Mouse (Mus musculus) neural tube, embryonic 10.5 days (tissue): ENCODE measurements around the gene Gramd4.
"Not testable (repeated sequence)": the region's sequence is repeated elsewhere in the genome, so short reads cannot be mapped to it uniquely, and the experiment has no call there.

Source experiments
- DNase-seq: peaks from one replicate; pipeline ENCODE4 v3.0.0-alpha.2; 2017; ENCODE audit warnings: low spot score; ENCODE audit errors: extremely low spot score

The Gramd4 gene

GRCm38 (mm10) chr15:86159093-86159492 lies 101.6 kb downstream of the Gramd4 start:
- DNase-seq, result no peak

GRCm38 (mm10) chr15:86159719-86160118 lies 102.2 kb downstream of the Gramd4 start:
- DNase-seq, result no peak

GRCm38 (mm10) chr15:86160906-86161305 lies 103.4 kb downstream of the Gramd4 start:
- DNase-seq, result no peak

GRCm38 (mm10) chr15:86161800-86162199 lies 104.3 kb downstream of the Gramd4 start:
- not testable (repeated sequence) for DNase-seq

- no peak for DNase-seq
These were observed 107.3 kb downstream of the Gramd4 start for GRCm38 (mm10) chr15:86164718-86165345.

GRCm38 (mm10) chr15:86165811-86166590 lies 108.5 kb downstream of the Gramd4 start:
- DNase-seq, result no peak

GRCm38 (mm10) chr15:86167032-86167655 lies 109.6 kb downstream of the Gramd4 start:
- DNase-seq, result no peak

- no peak for DNase-seq
These were observed 110.5 kb downstream of the Gramd4 start for GRCm38 (mm10) chr15:86167787-86168504.

GRCm38 (mm10) chr15:86168505-86168867 lies 111.0 kb downstream of the Gramd4 start:
- DNase-seq, result no peak

- no peak for DNase-seq
These were observed 111.7 kb downstream of the Gramd4 start for GRCm38 (mm10) chr15:86168941-86169816.

GRCm38 (mm10) chr15:86169817-86170110 lies 112.3 kb downstream of the Gramd4 start:
- DNase-seq, result no peak

GRCm38 (mm10) chr15:86171316-86171715 lies 113.8 kb downstream of the Gramd4 start:
- no peak for DNase-seq

GRCm38 (mm10) chr15:86172124-86172523 lies 114.6 kb downstream of the Gramd4 start:
- DNase-seq, result no peak

- no peak for DNase-seq
These were observed 115.0 kb downstream of the Gramd4 start for GRCm38 (mm10) chr15:86172526-86172925.

GRCm38 (mm10) chr15:86173136-86173985 lies 115.9 kb downstream of the Gramd4 start:
- no peak for DNase-seq

GRCm38 (mm10) chr15:86175253-86176050 lies 118.0 kb downstream of the Gramd4 start:
- DNase-seq, result no peak

GRCm38 (mm10) chr15:86176166-86176565 lies 118.7 kb downstream of the Gramd4 start:
- no peak for DNase-seq

GRCm38 (mm10) chr15:86176771-86177702 lies 119.5 kb downstream of the Gramd4 start:
- no peak for DNase-seq
